Mouse (Mus musculus): Measurements from ENCODE around the gene Lalba. TPM values are rescaled to one million over a fixed set of nuclear protein-coding genes. Genes with fewer than 3 reads are reported as not detected.

Gene Lalba
- polyA plus RNA-seq, 1 experiment from 2014 or later: not detected

DNA sequence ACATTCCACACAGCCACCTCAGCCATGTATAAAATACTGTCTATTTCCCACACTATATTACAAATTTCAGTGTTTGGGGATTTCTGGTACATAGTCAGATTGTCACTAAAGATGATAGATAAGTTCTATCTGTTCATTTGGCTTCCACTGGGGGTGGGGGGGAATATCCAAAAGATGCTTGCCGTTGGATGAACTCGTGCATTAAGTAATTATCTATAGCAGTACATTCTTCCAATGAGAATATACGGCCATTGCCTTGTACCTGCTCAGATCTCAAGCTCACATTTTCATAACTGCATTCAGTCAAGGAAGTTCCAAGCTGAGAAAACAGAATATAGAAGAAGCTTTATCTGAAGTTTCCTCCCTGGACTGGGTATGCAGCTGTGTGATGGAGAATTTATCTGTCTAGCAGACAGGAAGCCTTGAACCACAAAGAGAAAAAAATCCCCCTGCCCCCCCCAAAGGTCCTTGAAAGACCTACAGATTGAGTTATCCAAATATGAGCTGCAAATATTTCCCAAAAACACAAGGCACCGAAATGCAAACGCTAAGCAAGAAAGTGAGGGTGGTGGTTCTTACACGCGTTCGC lies 4.0 kb upstream of the Lalba start:
- Histone ChIP-seq H3K4me1 (ENCODE audit: control insufficient read depth in 2 of 2, insufficient read depth in 2 of 2, low read length in 2 of 2) (peaks cover 0 to 2% of the 10 kb centered on the region in 2 experiments; a peak in 1 of 4 replicates), H3K4me2 (ENCODE audit: low read length) (no peak overlapping the region), H3K4me3 (ENCODE audit: control insufficient read depth in 1 of 2, insufficient read depth in 1 of 2, low read depth in 1 of 2, low read length in 2 of 2) (no peak overlapping the region), H3K27me3 (ENCODE audit: control insufficient read depth, insufficient read depth, low read length) (no peaks in the 10 kb centered on the region), H3K9ac (ENCODE audit: low read length) (no peak overlapping the region), H3K9me3 (ENCODE audit: control insufficient read depth, low read length) (no peaks in the 10 kb centered on the region), H3K27ac (replicated peaks in 1 of 2; ENCODE audit: control insufficient read depth in 1 of 2, insufficient read depth in 1 of 2, low read depth in 2 of 2, low read length in 2 of 2) (no peak overlapping the region), H3K36me3 (ENCODE audit: control insufficient read depth, insufficient read depth, low read length) (no peaks in the 10 kb centered on the region)
- no peak for ATAC-seq (ENCODE audit: insufficient number of reproducible peaks, insufficient read depth, low FRiP score, low read depth)
- WGBS: 92% methylated on average over 8 of the region's 8 CpGs

DNA sequence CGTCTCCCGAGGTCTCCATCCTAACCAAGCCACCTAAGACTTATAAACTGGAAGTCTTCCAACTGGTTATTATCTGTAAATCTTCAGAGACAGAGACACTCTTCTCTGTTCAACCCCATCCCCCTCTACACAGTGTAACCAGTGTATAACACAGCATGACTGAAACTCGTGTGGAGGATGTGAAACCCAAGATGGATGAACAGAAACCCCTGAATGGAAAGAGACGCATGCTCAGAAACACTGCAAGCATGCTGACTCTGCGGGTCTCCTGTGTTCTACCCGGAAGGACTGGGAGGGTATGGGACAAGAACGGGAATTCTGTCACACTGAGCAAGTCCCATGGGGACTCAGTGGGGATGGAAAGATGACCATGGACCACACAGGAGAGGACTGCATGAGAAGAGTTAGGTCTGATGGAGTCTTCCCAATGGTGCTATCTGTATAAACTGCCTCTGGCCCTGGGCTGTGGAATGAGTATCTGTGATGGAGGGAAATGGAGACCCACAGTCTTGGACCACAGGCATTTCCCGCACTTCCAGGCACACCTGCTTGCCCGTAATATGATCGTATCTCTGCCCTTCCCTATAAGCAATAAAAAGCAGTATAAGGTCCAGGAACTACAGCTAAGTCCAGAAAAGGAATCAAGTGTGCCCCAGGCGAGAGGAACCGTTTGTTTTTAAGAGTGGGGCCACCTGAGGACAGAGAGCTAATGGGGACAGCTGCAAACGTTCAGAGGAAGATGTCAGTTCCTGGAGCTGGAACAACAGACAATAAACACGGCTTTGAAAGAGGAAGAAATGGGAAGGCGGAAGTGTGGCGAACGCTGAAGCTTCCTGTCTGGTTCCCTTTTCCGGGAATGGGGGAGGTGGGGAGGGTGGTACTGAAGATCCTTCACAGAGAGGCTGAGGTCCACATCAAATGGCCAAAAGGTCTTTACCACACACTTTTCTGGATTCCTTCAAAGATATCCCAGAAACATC lies 1.7 kb upstream of the Lalba start:
- Histone ChIP-seq H3K4me1 (ENCODE audit: control insufficient read depth in 2 of 2, insufficient read depth in 2 of 2, low read length in 2 of 2) (peaks cover 0 to 2% of the 10 kb centered on the region in 2 experiments; a peak in 1 of 4 replicates), H3K27ac (replicated peaks in 1 of 2; ENCODE audit: control insufficient read depth in 1 of 2, insufficient read depth in 1 of 2, low read depth in 2 of 2, low read length in 2 of 2) (no peak overlapping the region), H3K36me3 (ENCODE audit: control insufficient read depth, insufficient read depth, low read length) (no peaks in the 10 kb centered on the region), H3K27me3 (ENCODE audit: control insufficient read depth, insufficient read depth, low read length) (no peaks in the 10 kb centered on the region), H3K4me2 (ENCODE audit: low read length) (no peak overlapping the region), H3K9ac (ENCODE audit: low read length) (no peak overlapping the region), H3K9me3 (ENCODE audit: control insufficient read depth, low read length) (no peaks in the 10 kb centered on the region), H3K4me3 (ENCODE audit: control insufficient read depth in 1 of 2, insufficient read depth in 1 of 2, low read depth in 1 of 2, low read length in 2 of 2) (no peak overlapping the region)
- WGBS: 71% methylated on average over 18 of the region's 18 CpGs
- ATAC-seq (ENCODE audit: insufficient number of reproducible peaks, insufficient read depth, low FRiP score, low read depth): no peak

DNA sequence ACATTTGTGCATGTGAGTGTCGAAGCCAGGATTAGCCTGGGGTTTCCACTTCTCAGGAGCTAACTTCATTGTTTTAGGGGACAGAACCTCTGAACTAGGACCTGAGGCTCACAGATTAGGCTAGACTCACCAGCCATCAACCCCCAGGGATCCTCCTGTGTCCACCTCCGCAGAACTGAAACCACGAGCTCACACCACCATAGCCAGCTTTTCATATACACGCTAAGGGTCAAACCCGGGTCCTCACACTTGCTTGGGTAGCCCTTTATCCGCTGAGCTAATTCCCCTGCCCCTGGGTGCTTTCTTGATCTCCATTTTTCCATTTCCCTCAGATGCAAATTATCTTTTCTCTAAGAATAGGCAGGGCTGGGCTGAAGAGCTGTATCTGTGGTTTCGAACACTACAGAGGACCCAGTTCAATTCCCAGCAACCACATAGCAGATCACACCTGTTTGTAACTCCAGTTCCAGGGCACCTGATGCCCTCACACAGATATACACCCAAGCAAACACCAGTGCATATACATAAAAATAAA lies 2.9 kb downstream of the Lalba start:
- H3K9me3 ChIP-seq (ENCODE audit: control insufficient read depth, low read length): no peaks in the 10 kb centered on the region
- WGBS: 67% methylated on average over 7 of the region's 7 CpGs
- no peak overlapping the region for H3K27ac ChIP-seq (replicated peaks in 1 of 2; ENCODE audit: control insufficient read depth in 1 of 2, insufficient read depth in 1 of 2, low read depth in 2 of 2, low read length in 2 of 2)
- H3K4me1 ChIP-seq (ENCODE audit: control insufficient read depth in 2 of 2, insufficient read depth in 2 of 2, low read length in 2 of 2): peaks cover 0 to 2% of the 10 kb centered on the region in 2 experiments; a peak in 1 of 4 replicates
- no peak overlapping the region for H3K9ac ChIP-seq (ENCODE audit: low read length)
- no peaks in the 10 kb centered on the region for H3K36me3 ChIP-seq (ENCODE audit: control insufficient read depth, insufficient read depth, low read length)
- ATAC-seq (ENCODE audit: insufficient number of reproducible peaks, insufficient read depth, low FRiP score, low read depth): no peak
- H3K4me2 ChIP-seq (ENCODE audit: low read length): no peak overlapping the region
- H3K4me3 ChIP-seq (ENCODE audit: control insufficient read depth in 1 of 2, insufficient read depth in 1 of 2, low read depth in 1 of 2, low read length in 2 of 2): no peak overlapping the region
- H3K27me3 ChIP-seq (ENCODE audit: control insufficient read depth, insufficient read depth, low read length): no peaks in the 10 kb centered on the region

DNA sequence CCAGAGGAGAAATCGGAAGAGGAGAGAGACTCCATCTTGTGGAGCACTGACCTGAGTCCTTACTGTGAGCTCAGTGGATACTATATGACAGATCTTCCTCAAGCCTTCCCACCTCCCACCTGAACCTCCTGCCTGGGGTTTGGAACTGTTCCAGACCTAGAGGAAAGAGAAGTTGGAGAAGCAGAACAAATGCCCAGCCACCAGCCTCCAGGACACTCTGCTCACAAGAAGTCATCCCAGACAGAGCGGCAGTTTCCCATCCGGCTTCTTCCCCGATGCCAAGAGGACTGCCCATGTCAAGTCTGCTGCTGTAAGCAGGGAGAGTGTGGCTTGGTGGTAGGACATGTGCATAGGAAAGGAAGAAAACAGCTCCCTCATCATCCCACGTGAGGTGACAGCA lies 6.2 kb downstream of the Lalba start:
- 76% methylated on average over 5 of the region's 5 CpGs for WGBS
- no peaks in the 10 kb centered on the region for H3K36me3 ChIP-seq (ENCODE audit: control insufficient read depth, insufficient read depth, low read length)
- H3K4me3 ChIP-seq (ENCODE audit: control insufficient read depth in 1 of 2, insufficient read depth in 1 of 2, low read depth in 1 of 2, low read length in 2 of 2): no peak overlapping the region
- H3K27ac ChIP-seq (replicated peaks in 1 of 2; ENCODE audit: control insufficient read depth in 1 of 2, insufficient read depth in 1 of 2, low read depth in 2 of 2, low read length in 2 of 2): no peak overlapping the region
- no peaks in the 10 kb centered on the region for H3K4me1 ChIP-seq (ENCODE audit: control insufficient read depth in 2 of 2, insufficient read depth in 2 of 2, low read length in 2 of 2)
- H3K9ac ChIP-seq (ENCODE audit: low read length): no peak overlapping the region
- ATAC-seq (ENCODE audit: insufficient number of reproducible peaks, insufficient read depth, low FRiP score, low read depth): no peak
- H3K4me2 ChIP-seq (ENCODE audit: low read length): no peak overlapping the region
- no peaks in the 10 kb centered on the region for H3K27me3 ChIP-seq (ENCODE audit: control insufficient read depth, insufficient read depth, low read length)
- no peaks in the 10 kb centered on the region for H3K9me3 ChIP-seq (ENCODE audit: control insufficient read depth, low read length)

DNA sequence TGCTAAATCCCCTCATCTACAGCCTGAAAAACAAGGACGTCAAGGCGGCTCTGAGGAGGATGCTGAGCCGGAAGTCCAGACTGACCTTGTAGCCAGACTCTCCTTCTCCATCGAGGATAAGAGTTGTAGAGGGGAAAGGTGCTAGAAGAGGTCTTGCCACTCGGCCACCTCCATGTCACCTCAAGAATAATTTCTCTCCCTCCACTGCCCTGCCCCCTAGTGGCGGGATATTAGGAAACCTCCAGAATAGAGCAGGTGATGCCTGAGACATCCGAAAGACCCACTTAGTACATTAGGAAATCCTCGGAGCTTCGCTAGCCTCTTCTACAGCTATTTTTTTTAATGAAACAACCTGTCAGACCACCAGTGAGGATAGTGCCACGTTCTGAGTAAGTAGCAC lies 7.1 kb downstream of the Lalba start:
- Histone ChIP-seq H3K36me3 (ENCODE audit: control insufficient read depth, insufficient read depth, low read length) (no peaks in the 10 kb centered on the region), H3K27ac (replicated peaks in 1 of 2; ENCODE audit: control insufficient read depth in 1 of 2, insufficient read depth in 1 of 2, low read depth in 2 of 2, low read length in 2 of 2) (no peak overlapping the region), H3K4me2 (ENCODE audit: low read length) (no peak overlapping the region), H3K4me3 (ENCODE audit: control insufficient read depth in 1 of 2, insufficient read depth in 1 of 2, low read depth in 1 of 2, low read length in 2 of 2) (no peak overlapping the region), H3K4me1 (ENCODE audit: control insufficient read depth in 2 of 2, insufficient read depth in 2 of 2, low read length in 2 of 2) (no peaks in the 10 kb centered on the region), H3K27me3 (ENCODE audit: control insufficient read depth, insufficient read depth, low read length) (no peaks in the 10 kb centered on the region), H3K9ac (ENCODE audit: low read length) (no peak overlapping the region), H3K9me3 (ENCODE audit: control insufficient read depth, low read length) (no peaks in the 10 kb centered on the region)
- no peak for ATAC-seq (ENCODE audit: insufficient number of reproducible peaks, insufficient read depth, low FRiP score, low read depth)
- WGBS: 47% methylated on average over 10 of the region's 10 CpGs

DNA sequence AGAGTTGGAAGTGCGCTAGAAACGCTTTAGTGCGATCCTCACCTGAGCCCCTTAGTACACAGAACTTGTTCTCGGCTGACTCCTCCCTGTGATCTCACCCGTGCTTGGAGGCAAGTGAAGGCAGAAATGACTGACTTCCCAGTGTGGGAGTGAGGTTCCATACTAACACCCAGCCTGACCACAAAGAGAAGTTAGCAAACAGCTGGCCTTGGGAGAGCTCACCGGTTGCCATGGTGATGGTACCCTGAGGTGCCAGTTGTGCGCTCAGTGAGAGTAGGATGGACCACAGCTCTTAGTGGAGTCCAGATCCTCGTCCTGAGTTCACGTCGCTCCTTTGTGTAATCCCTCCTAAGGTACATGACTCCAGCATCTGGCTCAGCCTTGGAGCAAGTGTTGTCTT lies 7.6 kb downstream of the Lalba start:
- H3K36me3 ChIP-seq (ENCODE audit: control insufficient read depth, insufficient read depth, low read length): no peaks in the 10 kb centered on the region
- no peak overlapping the region for H3K9ac ChIP-seq (ENCODE audit: low read length)
- no peaks in the 10 kb centered on the region for H3K27me3 ChIP-seq (ENCODE audit: control insufficient read depth, insufficient read depth, low read length)
- no peaks in the 10 kb centered on the region for H3K4me1 ChIP-seq (ENCODE audit: control insufficient read depth in 2 of 2, insufficient read depth in 2 of 2, low read length in 2 of 2)
- H3K9me3 ChIP-seq (ENCODE audit: control insufficient read depth, low read length): no peaks in the 10 kb centered on the region
- 69% methylated on average over 10 of the region's 10 CpGs for whole genome bisulfite sequencing
- H3K27ac ChIP-seq (replicated peaks in 1 of 2; ENCODE audit: control insufficient read depth in 1 of 2, insufficient read depth in 1 of 2, low read depth in 2 of 2, low read length in 2 of 2): no peak overlapping the region
- ATAC-seq (ENCODE audit: insufficient number of reproducible peaks, insufficient read depth, low FRiP score, low read depth): no peak
- H3K4me2 ChIP-seq (ENCODE audit: low read length): no peak overlapping the region
- no peak overlapping the region for H3K4me3 ChIP-seq (ENCODE audit: control insufficient read depth in 1 of 2, insufficient read depth in 1 of 2, low read depth in 1 of 2, low read length in 2 of 2)

DNA sequence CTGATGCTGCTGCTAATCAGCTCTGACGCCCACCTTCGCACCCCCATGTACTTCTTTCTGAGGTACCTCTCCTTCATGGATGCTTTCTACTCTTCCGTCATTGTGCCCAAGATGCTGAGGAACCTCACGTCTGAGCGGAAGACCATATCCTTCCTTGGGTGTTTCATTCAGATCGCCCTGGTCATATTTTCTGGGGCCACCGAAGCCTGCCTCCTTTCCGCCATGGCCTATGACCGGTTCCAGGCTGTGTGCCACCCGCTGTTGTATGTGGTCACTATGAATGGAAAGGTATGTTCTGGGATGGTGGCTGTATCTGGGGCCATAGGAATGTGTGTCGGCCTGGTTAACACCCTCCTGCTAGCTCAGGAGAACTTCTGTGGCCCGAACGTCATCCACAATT lies 11.0 kb downstream of the Lalba start:
- Histone ChIP-seq H3K4me1 (ENCODE audit: control insufficient read depth in 2 of 2, insufficient read depth in 2 of 2, low read length in 2 of 2) (no peaks in the 10 kb centered on the region), H3K27me3 (ENCODE audit: control insufficient read depth, insufficient read depth, low read length) (no peaks in the 10 kb centered on the region), H3K9me3 (ENCODE audit: control insufficient read depth, low read length) (0 out of 2 replicates have a peak, but pooled peaks cover 3% of the 10 kb centered on the region), H3K9ac (ENCODE audit: low read length) (no peak overlapping the region), H3K27ac (replicated peaks in 1 of 2; ENCODE audit: control insufficient read depth in 1 of 2, insufficient read depth in 1 of 2, low read depth in 2 of 2, low read length in 2 of 2) (no peak overlapping the region), H3K4me3 (ENCODE audit: control insufficient read depth in 1 of 2, insufficient read depth in 1 of 2, low read depth in 1 of 2, low read length in 2 of 2) (no peak overlapping the region), H3K36me3 (ENCODE audit: control insufficient read depth, insufficient read depth, low read length) (no peaks in the 10 kb centered on the region), H3K4me2 (ENCODE audit: low read length) (no peak overlapping the region)
- ATAC-seq (ENCODE audit: insufficient number of reproducible peaks, insufficient read depth, low FRiP score, low read depth): no peak
- WGBS: 87% methylated on average over 13 of the region's 13 CpGs

All from heart, embryonic 14.5 days (tissue).